Mouse (Mus musculus): ENCODE data around the gene Trp53inp2. TPM values are rescaled to one million over a fixed set of nuclear protein-coding genes. Genes with fewer than 3 reads are reported as not detected.

The Trp53inp2 gene
- polyA plus RNA-seq (2012), result 18.4 and 19.9 TPM in 2 replicates

GRCm38 (mm10) chr2:155380261-155381059 lies at the start of gene Trp53inp2:
Trp53inp2 (plus strand) TSS chr2:155381059.

GRCm38 (mm10) chr2:155356971-155357591 lies 23.8 kb upstream of the Trp53inp2 start, which contains the start of gene Pigu:
Pigu (minus strand) TSS chr2:155357430.

Other genes starting within 250 kb of the Trp53inp2 start
- 2.8 and 3.1 TPM in 2 replicates for gene Itch, start 247.6 kb upstream of the Trp53inp2 start, polyA plus RNA-seq (2012)
- gene Dynlrb1, start 144.5 kb upstream of the Trp53inp2 start, polyA plus RNA-seq (2012), result 113 and 117 TPM in 2 replicates
- 54.0 and 58.5 TPM in 2 replicates for gene Map1lc3a, start 104.8 kb upstream of the Trp53inp2 start, polyA plus RNA-seq (2012)
- 19.7 and 21.6 TPM in 2 replicates for gene Pigu, start 23.6 kb upstream of the Trp53inp2 start, polyA plus RNA-seq (2012)
- gene Ncoa6, start 92.8 kb downstream of the Trp53inp2 start, polyA plus RNA-seq (2012), result 55.4 and 75.3 TPM in 2 replicates
- 7.5 and 10.4 TPM in 2 replicates for gene Acss2, start 136.9 kb downstream of the Trp53inp2 start, polyA plus RNA-seq (2012)
- 0.38 and 0.43 TPM in 2 replicates for gene Ggt7, start 137.2 kb downstream of the Trp53inp2 start, polyA plus RNA-seq (2012)
- 16.0 and 16.6 TPM in 2 replicates for gene Gss, start 211.8 kb downstream of the Trp53inp2 start, polyA plus RNA-seq (2012)
- gene Myh7b, start 230.2 kb downstream of the Trp53inp2 start, polyA plus RNA-seq (2012), result 0.11 and 0.34 TPM in 2 replicates